Mouse (Mus musculus) mouse embryonic stem cell (cell line): Measurements from ENCODE around the gene Stx4a.
"Not testable (repeated sequence)": the region's sequence is repeated elsewhere in the genome, so short reads cannot be mapped to it uniquely, and the experiment has no call there.

Experiments used
- in situ Hi-C, 2 experiments: fragments of 300-500 bp; cut with MboI; formaldehyde crosslinking; loops; 1 replicate in 1 of 2; 3 replicates in 1 of 2; pipeline ENCODE4 v1.14.3; 2019 to 2020; ENCODE audit warnings: low sequenced_read_pairs in 2 of 2, low pct_unique_long_range_greater_than_20kb in 1 of 2, mixed read lengths in 1 of 2; ENCODE audit not compliant: unreplicated experiment in 1 of 2

Gene Stx4a

GRCm38 (mm10) chr7:127888821-127889220 lies 64.7 kb downstream of the Stx4a start:
- in situ Hi-C loops, result no loop called here

- in situ Hi-C loops, result no loop called here
These were observed 66.7 kb downstream of the Stx4a start, which contains the start of gene Prss53 for GRCm38 (mm10) chr7:127890798-127891197. Gene Prss53, minus strand, starts transcription at chr7:127890970.

- in situ Hi-C loops, result no loop called here
These were observed 70.4 kb downstream of the Stx4a start for GRCm38 (mm10) chr7:127894480-127894879.

- in situ Hi-C loops, result no loop called here
These were observed 71.3 kb downstream of the Stx4a start, which contains the start of the genes Gm21974 and Vkorc1 for GRCm38 (mm10) chr7:127895442-127895841. Gene Gm21974, minus strand, starts transcription at chr7:127895454. Gene Vkorc1, minus strand, starts transcription at chr7:127895617.

GRCm38 (mm10) chr7:127895891-127896290 lies 71.8 kb downstream of the Stx4a start:
- in situ Hi-C loops, result not testable (repeated sequence)

GRCm38 (mm10) chr7:127896384-127896783 lies 72.3 kb downstream of the Stx4a start:
- in situ Hi-C loops, result no loop called here

- in situ Hi-C loops, result no loop called here
These were observed 73.4 kb downstream of the Stx4a start for GRCm38 (mm10) chr7:127897542-127897941.

- in situ Hi-C loops, result no loop called here
These were observed 74.3 kb downstream of the Stx4a start for GRCm38 (mm10) chr7:127898179-127898956.
